Mouse (Mus musculus) splenic B cell, adult 2 months (primary cell): Measurements from ENCODE around the gene Cep170b.

Experiments used
- DNase-seq: peaks from one replicate; pipeline ENCODE4 v3.0.0-alpha.2; 2011; ENCODE audit warnings: low read depth, low spot score
- H3K27me3 ChIP-seq: 2 replicates; pipeline ENCODE4 v1.6.1; 2012; ENCODE audit warnings: mild to moderate bottlenecking, low read length, moderate library complexity, mixed read lengths; ENCODE audit not compliant: control insufficient read depth, poor library complexity, insufficient read depth, severe bottlenecking
- H3K36me3 ChIP-seq: 2 replicates; pipeline ENCODE4 v1.6.1; 2012; ENCODE audit warnings: mild to moderate bottlenecking, low read length, moderate library complexity, mixed read lengths; ENCODE audit not compliant: control insufficient read depth, poor library complexity, insufficient read depth, severe bottlenecking

Cep170b gene

GRCm38 (mm10) chr12:112774026-112774425 is 53.8 kb downstream of the Cep170b start:
- no peak for DNase-seq
- Histone ChIP-seq H3K36me3 (no peaks in the 10 kb centered on the region; the same call in 1 of the 2 replicates), H3K27me3 (no peaks in the 10 kb centered on the region)

- Histone ChIP-seq H3K36me3 (no peaks in the 10 kb centered on the region; the same call in 1 of the 2 replicates), H3K27me3 (no peaks in the 10 kb centered on the region)
- no peak for DNase-seq
These were observed 54.2 kb downstream of the Cep170b start for GRCm38 (mm10) chr12:112774481-112774880.

- no peaks in the 10 kb centered on the region for H3K36me3 ChIP-seq
- DNase-seq = no peak
- no peaks in the 10 kb centered on the region for H3K27me3 ChIP-seq
These were observed 70.8 kb downstream of the Cep170b start for GRCm38 (mm10) chr12:112791026-112791425.

GRCm38 (mm10) chr12:112793601-112794355 is 73.5 kb downstream of the Cep170b start:
- no peak for DNase-seq
- Histone ChIP-seq H3K36me3 (no peaks in the 10 kb centered on the region), H3K27me3 (no peaks in the 10 kb centered on the region)

GRCm38 (mm10) chr12:112794356-112794816 is 74.1 kb downstream of the Cep170b start:
- Histone ChIP-seq H3K36me3 (no peaks in the 10 kb centered on the region), H3K27me3 (no peaks in the 10 kb centered on the region)
- no peak for DNase-seq

- no peak for DNase-seq
- Histone ChIP-seq H3K36me3 (no peaks in the 10 kb centered on the region), H3K27me3 (no peaks in the 10 kb centered on the region)
These were observed 74.7 kb downstream of the Cep170b start for GRCm38 (mm10) chr12:112794998-112795397.

GRCm38 (mm10) chr12:112795466-112796104 is 75.3 kb downstream of the Cep170b start:
- no peaks in the 10 kb centered on the region for H3K36me3 ChIP-seq
- DNase-seq = no peak
- no peaks in the 10 kb centered on the region for H3K27me3 ChIP-seq
